Mouse (Mus musculus) liver, embryonic 14.5 days (tissue): Measurements from ENCODE around the gene Phip.

Experiments
- CTCF ChIP-seq: IDR thresholded peaks from 2 replicates; pipeline ENCODE4 v1.5.1; 2016; ENCODE audit warnings: antibody characterized with exemption, low read depth, control low read depth
- EP300 ChIP-seq: IDR thresholded peaks from 2 replicates; pipeline ENCODE4 v1.6.1; 2016; ENCODE audit warnings: antibody characterized with exemption, low read depth

GRCm38 (mm10) chr9:82854040-82854439 is 121.3 kb downstream of the Phip start:
- TF ChIP-seq EP300 (no peak), CTCF (peak; percentile 34; the same call in 1 of the 2 replicates)
